Mouse (Mus musculus) limb, embryonic 13.5 days (tissue): ENCODE measurements at regions not wholly inside any gene's neighbourhood (a gene's known extent, or its start where the extent isn't known, plus 50 kb on each side); places are given as distances from the start of the nearest gene placed in this dataset.

Experiments
- ATAC-seq: fragments of 200-750 bp; cut with Nextera tagmentation; 2 replicates; pipeline ENCODE4 v1.8.0; 2017; ENCODE audit warnings: low read depth, moderate number of reproducible peaks, moderate TSS enrichment; ENCODE audit not compliant: low FRiP score
- H3K27ac ChIP-seq: fragments of 300-500 bp; sonication (generic); 2 replicates; pipeline ENCODE4 v1.5.1; 2015; ENCODE audit warnings: inconsistent platforms, mild to moderate bottlenecking, moderate library complexity
- H3K27me3 ChIP-seq: fragments of 300-500 bp; sonication (generic); 2 replicates; pipeline ENCODE4 v1.6.1; 2015; ENCODE audit warnings: mild to moderate bottlenecking, inconsistent platforms
- H3K36me3 ChIP-seq: fragments of 300-500 bp; sonication (generic); 2 replicates; pipeline ENCODE4 v1.6.1; 2015; ENCODE audit warnings: inconsistent platforms, mild to moderate bottlenecking, moderate library complexity
- H3K4me1 ChIP-seq: fragments of 300-500 bp; sonication (generic); 2 replicates; pipeline ENCODE4 v1.6.1; 2015; ENCODE audit warnings: inconsistent platforms
- H3K4me2 ChIP-seq: fragments of 300-500 bp; sonication (generic); replicated peaks from 2 replicates; pipeline ENCODE4 v1.6.1; 2015; ENCODE audit warnings: inconsistent platforms, mild to moderate bottlenecking, moderate library complexity
- H3K4me3 ChIP-seq: fragments of 300-500 bp; sonication (generic); 2 replicates; pipeline ENCODE4 v1.5.1; 2015; ENCODE audit warnings: moderate library complexity, mild to moderate bottlenecking, inconsistent platforms
- H3K9ac ChIP-seq: fragments of 300-500 bp; sonication (generic); 2 replicates; pipeline ENCODE4 v1.6.1; 2015; ENCODE audit warnings: mild to moderate bottlenecking, inconsistent platforms
- H3K9me3 ChIP-seq: fragments of 300-500 bp; sonication (generic); 2 replicates; pipeline ENCODE4 v1.6.1; 2016; ENCODE audit warnings: inconsistent platforms
- WGBS: fragments of 180-500 bp; shearing (Covaris S2); methylation state at CpG from one replicate; pipeline ENCODE4 v1.1.7; 2015; 5-methylcytosine and 5-hydroxymethylcytosine counted together

DNA sequence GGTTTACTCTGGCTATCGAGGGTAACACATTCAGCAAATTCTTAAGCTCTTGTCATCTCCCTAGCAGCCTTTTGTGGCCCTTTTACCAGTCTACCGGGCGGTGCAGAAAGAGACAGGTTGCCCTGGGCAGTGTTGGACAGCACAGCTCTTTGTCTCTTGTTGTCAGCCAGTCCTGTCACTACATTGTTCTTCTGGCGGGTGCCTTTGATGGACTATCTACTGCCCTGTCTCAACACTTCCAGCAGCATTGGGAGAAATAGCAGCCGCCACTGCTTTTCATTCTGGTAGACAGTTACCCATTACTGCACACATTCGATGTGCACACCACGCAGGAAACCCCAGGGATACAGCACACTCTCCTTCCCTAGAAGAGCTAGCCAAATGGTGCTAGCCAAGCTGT lies 132.7 kb upstream of the Gm10181 start:
- no peak overlapping the region for H3K4me2 ChIP-seq
- no peak overlapping the region for H3K4me3 ChIP-seq

GRCm38 (mm10) chr9:24963290-24963689 lies 125.9 kb upstream of the Gm10181 start:
- H3K4me2 ChIP-seq, result no peak overlapping the region
- no peak for ATAC-seq
- H3K27me3 ChIP-seq, result no peaks in the 10 kb centered on the region
- WGBS, result 85% methylated on average over 1 of the region's 1 CpGs
- no peak overlapping the region for H3K4me3 ChIP-seq
- H3K36me3 ChIP-seq, result no peaks in the 10 kb centered on the region
- no peak overlapping the region for H3K27ac ChIP-seq
- no peaks in the 10 kb centered on the region for H3K4me1 ChIP-seq
- no peaks in the 10 kb centered on the region for H3K9me3 ChIP-seq
- H3K9ac ChIP-seq, result no peak overlapping the region

More for the DNA sequence above, 132.7 kb upstream of the Gm10181 start:
- Histone ChIP-seq H3K27ac (no peak overlapping the region), H3K9me3 (no peaks in the 10 kb centered on the region), H3K27me3 (peaks cover 9% of the 10 kb centered on the region), H3K4me1 (no peaks in the 10 kb centered on the region), H3K9ac (no peak overlapping the region), H3K36me3 (no peaks in the 10 kb centered on the region)
- 83% methylated on average over 7 of the region's 7 CpGs for WGBS
- no peak for ATAC-seq

GRCm38 (mm10) chr9:24967571-24967970 lies 121.7 kb upstream of the Gm10181 start:
- no peaks in the 10 kb centered on the region for H3K27me3 ChIP-seq
- H3K9me3 ChIP-seq, result no peaks in the 10 kb centered on the region
- no peak overlapping the region for H3K4me3 ChIP-seq
- no peak overlapping the region for H3K27ac ChIP-seq
- no peak for ATAC-seq
- no peaks in the 10 kb centered on the region for H3K36me3 ChIP-seq
- H3K4me1 ChIP-seq, result no peaks in the 10 kb centered on the region
- WGBS, result 71% methylated on average over 10 of the region's 10 CpGs
- H3K9ac ChIP-seq, result no peak overlapping the region
- H3K4me2 ChIP-seq, result no peak overlapping the region

GRCm38 (mm10) chr9:24974021-24974741 lies 115.0 kb upstream of the Gm10181 start:
- no peak overlapping the region for H3K27ac ChIP-seq
- no peaks in the 10 kb centered on the region for H3K9me3 ChIP-seq
- ATAC-seq, result peak; percentile 85
- no peaks in the 10 kb centered on the region for H3K27me3 ChIP-seq
- H3K4me2 ChIP-seq, result peak overlapping the region; percentile 59
- no peaks in the 10 kb centered on the region for H3K36me3 ChIP-seq
- peak overlapping the region; percentile 16 for H3K4me3 ChIP-seq
- peaks cover 15% of the 10 kb centered on the region for H3K4me1 ChIP-seq
- H3K9ac ChIP-seq, result no peak overlapping the region
- 3% methylated on average over 19 of the region's 19 CpGs for WGBS

DNA sequence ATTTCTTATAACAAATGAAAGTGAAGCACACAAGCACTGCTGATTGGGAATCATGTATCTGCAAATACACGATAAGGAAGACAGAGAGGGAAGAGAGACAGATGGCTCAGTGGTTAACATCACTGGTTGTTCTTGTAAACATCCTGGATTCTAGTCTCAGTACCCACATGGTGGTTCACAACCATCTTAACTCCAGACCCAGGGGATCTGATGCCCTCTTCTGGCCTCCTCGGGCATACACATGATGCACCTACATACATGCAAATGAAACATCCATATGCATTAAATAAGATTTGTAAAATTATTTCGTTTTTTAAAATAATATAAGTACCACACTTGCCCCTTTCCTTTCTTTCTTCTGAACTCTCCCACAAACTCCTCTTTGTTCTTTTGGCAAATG lies 106.4 kb upstream of the Gm10181 start:
- no peak overlapping the region for H3K9ac ChIP-seq
- no peak for ATAC-seq
- no peaks in the 10 kb centered on the region for H3K4me1 ChIP-seq
- no peak overlapping the region for H3K4me2 ChIP-seq
- WGBS, result 73% methylated on average over 3 of the region's 3 CpGs
- no peaks in the 10 kb centered on the region for H3K27me3 ChIP-seq
- no peak overlapping the region for H3K27ac ChIP-seq
- no peaks in the 10 kb centered on the region for H3K9me3 ChIP-seq
- H3K36me3 ChIP-seq, result no peaks in the 10 kb centered on the region
- no peak overlapping the region for H3K4me3 ChIP-seq

GRCm38 (mm10) chr9:24994491-24994890 lies 94.7 kb upstream of the Gm10181 start:
- no peaks in the 10 kb centered on the region for H3K36me3 ChIP-seq
- H3K4me2 ChIP-seq, result no peak overlapping the region
- H3K27ac ChIP-seq, result no peak overlapping the region
- ATAC-seq, result no peak
- 25% methylated on average over 7 of the region's 7 CpGs for WGBS
- H3K27me3 ChIP-seq, result no peaks in the 10 kb centered on the region
- no peak overlapping the region for H3K4me3 ChIP-seq
- no peaks in the 10 kb centered on the region for H3K4me1 ChIP-seq
- no peak overlapping the region for H3K9ac ChIP-seq
- H3K9me3 ChIP-seq, result no peaks in the 10 kb centered on the region

DNA sequence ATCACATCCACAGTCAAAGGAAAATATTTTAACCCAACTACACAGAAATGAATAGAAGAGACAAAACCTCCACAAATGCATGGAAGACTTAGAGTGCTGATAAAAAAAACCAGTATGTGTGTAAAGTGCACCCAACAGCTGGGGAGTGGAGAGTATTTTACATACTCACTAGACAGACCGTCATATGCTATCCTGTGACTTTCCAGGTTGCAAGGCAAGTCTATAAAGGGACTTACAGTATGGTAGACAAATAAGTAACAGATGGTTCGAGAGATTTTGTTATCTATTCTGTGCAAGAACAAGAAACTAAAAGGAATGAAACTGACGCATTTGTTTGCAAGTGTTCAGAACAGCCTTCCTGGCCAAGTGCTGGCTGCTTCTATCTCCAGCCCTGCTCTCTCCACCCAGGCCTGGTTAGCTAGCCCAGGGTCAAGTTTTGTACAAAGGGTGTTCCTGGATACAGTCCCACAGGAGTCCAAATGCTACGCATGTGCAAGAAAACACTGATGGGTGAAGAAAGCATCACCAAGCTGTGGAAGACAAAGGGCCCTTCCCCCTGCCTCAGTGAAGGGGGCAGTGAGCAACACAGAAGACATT lies 68.0 kb upstream of the Gm10181 start:
- ATAC-seq, result no peak
- no peak overlapping the region for H3K9ac ChIP-seq
- H3K4me1 ChIP-seq, result no peaks in the 10 kb centered on the region
- H3K4me3 ChIP-seq, result no peak overlapping the region
- 0 out of 2 replicates have a peak, but pooled peaks cover 2% of the 10 kb centered on the region for H3K27me3 ChIP-seq
- H3K9me3 ChIP-seq, result no peaks in the 10 kb centered on the region
- H3K27ac ChIP-seq, result no peak overlapping the region
- 68% methylated on average over 4 of the region's 4 CpGs for WGBS
- H3K36me3 ChIP-seq, result no peaks in the 10 kb centered on the region
- no peak overlapping the region for H3K4me2 ChIP-seq

GRCm38 (mm10) chr9:25022439-25022838 lies 66.8 kb upstream of the Gm10181 start:
- no peak overlapping the region for H3K27ac ChIP-seq
- WGBS, result 77% methylated on average over 4 of the region's 4 CpGs
- no peaks in the 10 kb centered on the region for H3K9me3 ChIP-seq
- no peaks in the 10 kb centered on the region for H3K36me3 ChIP-seq
- 0 out of 2 replicates have a peak, but pooled peaks cover 3% of the 10 kb centered on the region for H3K27me3 ChIP-seq
- H3K4me1 ChIP-seq, result no peaks in the 10 kb centered on the region
- H3K9ac ChIP-seq, result no peak overlapping the region
- ATAC-seq, result no peak
- no peak overlapping the region for H3K4me3 ChIP-seq
- H3K4me2 ChIP-seq, result no peak overlapping the region

DNA sequence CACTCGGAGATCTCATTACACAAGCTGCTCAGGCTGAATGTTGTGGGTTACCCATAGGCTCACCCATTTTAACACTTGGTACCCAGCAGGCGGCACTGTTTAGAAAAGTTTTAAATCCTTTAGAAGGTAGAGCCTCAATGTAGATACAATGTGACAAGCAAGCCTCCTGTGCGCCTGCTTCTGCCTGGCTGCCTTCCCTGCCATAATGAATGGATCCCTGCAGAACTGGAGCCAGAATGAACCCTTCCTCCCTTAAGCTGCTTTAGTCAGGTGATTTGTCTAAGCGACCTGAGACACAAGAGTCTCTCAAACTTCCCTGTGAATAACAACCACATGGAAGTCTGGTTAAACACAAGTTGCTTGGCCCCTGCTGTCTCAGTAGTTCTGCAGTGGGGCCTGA lies 64.7 kb upstream of the Gm10181 start:
- no peaks in the 10 kb centered on the region for H3K36me3 ChIP-seq
- H3K4me2 ChIP-seq, result no peak overlapping the region
- 59% methylated on average over 4 of the region's 4 CpGs for WGBS
- no peaks in the 10 kb centered on the region for H3K4me1 ChIP-seq
- no peak for ATAC-seq
- no peaks in the 10 kb centered on the region for H3K9me3 ChIP-seq
- no peak overlapping the region for H3K4me3 ChIP-seq
- 0 out of 2 replicates have a peak, but pooled peaks cover 7% of the 10 kb centered on the region for H3K27me3 ChIP-seq
- no peak overlapping the region for H3K27ac ChIP-seq
- H3K9ac ChIP-seq, result no peak overlapping the region

DNA sequence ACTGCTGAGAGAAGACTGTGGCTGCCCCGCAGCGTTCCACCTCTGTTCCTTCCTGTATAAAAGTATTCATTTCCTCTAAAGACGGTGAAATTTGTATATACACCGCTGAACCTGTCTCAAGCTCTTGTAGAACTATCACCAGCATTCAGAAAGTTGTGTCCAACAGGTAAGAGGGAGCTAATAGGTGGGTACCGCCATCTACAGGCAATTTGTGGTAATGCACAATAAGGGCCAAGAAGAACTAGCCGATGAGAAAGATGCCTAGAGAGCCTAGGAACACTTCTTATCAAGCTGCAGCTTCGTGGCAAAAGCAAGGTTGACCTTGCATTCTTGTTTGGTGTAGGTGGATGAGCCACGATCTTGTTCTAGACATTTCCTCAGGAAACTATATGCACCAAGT lies 61.6 kb upstream of the Gm10181 start:
- WGBS, result 10% methylated on average over 8 of the region's 8 CpGs
- H3K36me3 ChIP-seq, result no peaks in the 10 kb centered on the region
- H3K4me1 ChIP-seq, result no peaks in the 10 kb centered on the region
- no peak overlapping the region for H3K9ac ChIP-seq
- no peak overlapping the region for H3K27ac ChIP-seq
- no peak overlapping the region for H3K4me3 ChIP-seq
- H3K9me3 ChIP-seq, result no peaks in the 10 kb centered on the region
- ATAC-seq, result no peak
- H3K27me3 ChIP-seq, result 0 out of 2 replicates have a peak, but pooled peaks cover 9% of the 10 kb centered on the region
- H3K4me2 ChIP-seq, result no peak overlapping the region

DNA sequence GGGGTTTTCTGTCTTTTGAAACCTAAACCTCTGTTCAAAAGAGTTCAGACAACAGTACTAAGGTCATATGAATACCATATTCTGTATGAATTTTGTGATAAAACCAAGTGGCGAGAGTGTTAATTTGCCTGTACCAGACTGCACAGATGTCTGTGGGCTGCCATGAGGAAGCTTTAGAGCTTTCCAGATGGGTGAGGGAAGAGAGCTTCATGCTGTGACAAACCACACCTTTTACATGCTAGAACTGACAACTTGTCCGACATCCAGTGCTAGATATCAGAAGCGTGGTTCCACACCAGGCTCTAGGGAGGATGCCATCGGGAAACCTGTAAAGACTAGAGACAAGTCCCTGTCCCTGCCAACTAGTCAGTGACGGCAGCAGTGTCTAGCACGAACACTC lies 60.9 kb upstream of the Gm10181 start:
- 69% methylated on average over 6 of the region's 6 CpGs for WGBS
- no peak overlapping the region for H3K4me3 ChIP-seq
- no peak for ATAC-seq
- H3K36me3 ChIP-seq, result no peaks in the 10 kb centered on the region
- H3K27ac ChIP-seq, result no peak overlapping the region
- no peaks in the 10 kb centered on the region for H3K4me1 ChIP-seq
- no peaks in the 10 kb centered on the region for H3K9me3 ChIP-seq
- H3K4me2 ChIP-seq, result no peak overlapping the region
- 0 out of 2 replicates have a peak, but pooled peaks cover 9% of the 10 kb centered on the region for H3K27me3 ChIP-seq
- H3K9ac ChIP-seq, result no peak overlapping the region

DNA sequence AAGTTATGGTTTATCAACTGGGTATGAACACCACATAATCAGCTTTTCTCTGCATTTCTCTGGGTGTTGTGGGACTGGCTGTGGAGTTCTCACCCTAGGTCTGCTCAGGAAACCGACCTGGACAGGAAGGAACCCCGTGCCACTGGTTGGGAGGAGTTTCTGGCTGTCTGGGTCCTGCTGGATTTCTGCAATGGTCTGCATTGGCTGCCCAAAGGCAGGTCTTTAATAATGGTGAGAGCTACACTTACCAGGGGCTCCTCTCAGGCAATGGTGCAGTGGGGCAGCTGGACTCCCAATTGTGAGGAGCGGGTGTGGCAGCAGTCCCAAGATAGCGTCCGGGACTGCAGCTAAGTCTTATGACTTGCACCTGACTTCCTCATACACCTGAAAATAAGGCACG lies 57.8 kb upstream of the Gm10181 start:
- WGBS, result 86% methylated on average over 6 of the region's 6 CpGs
- no peak for ATAC-seq
- Histone ChIP-seq H3K27ac (no peak overlapping the region), H3K9ac (no peak overlapping the region), H3K4me3 (no peak overlapping the region), H3K4me1 (no peaks in the 10 kb centered on the region), H3K4me2 (no peak overlapping the region), H3K9me3 (no peaks in the 10 kb centered on the region), H3K27me3 (peaks cover 14% of the 10 kb centered on the region; the same call in 1 of the 2 replicates), H3K36me3 (no peaks in the 10 kb centered on the region)
